Mouse (Mus musculus) telencephalon, adult 2 months (tissue): Measurements from ENCODE around the gene Atp1a1.

Experiments used
- DNase-seq: peaks from one replicate; pipeline ENCODE4 v3.0.0-alpha.2; 2011; ENCODE audit warnings: low read depth, low spot score

The Atp1a1 gene

DNA sequence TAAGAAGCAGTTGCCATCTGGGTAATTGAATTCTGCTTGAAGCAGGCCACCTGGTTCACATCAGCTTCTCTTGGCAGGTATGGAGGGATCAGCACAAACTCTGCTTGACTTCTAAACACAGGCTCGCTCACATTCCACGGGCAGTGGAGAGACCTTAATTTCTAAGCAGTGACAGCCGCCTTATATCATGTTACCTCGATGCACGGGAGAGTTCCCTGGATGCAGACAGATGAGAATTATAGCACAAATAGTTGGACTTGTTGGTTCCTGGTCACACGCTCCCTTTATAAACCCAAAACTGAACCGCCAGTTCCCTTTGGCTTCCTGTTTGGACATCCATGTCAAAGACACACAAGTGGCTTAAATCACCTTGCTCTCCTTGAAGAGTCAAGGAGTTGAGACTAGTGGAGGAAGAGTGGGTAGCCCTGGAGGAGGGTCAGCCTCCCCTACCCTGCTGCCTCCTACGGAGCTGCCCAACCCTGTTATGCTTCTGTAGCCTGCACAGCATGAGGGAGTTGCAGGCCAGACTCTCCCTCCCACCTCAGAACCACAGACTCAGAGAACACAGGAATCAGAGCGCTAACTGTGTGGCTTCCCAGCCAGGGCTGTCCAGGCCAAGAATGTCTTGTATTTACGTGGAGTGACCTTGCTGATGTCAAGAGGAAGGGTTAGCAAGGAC is 7.5 kb upstream of the Atp1a1 start:
- no peak for DNase-seq

DNA sequence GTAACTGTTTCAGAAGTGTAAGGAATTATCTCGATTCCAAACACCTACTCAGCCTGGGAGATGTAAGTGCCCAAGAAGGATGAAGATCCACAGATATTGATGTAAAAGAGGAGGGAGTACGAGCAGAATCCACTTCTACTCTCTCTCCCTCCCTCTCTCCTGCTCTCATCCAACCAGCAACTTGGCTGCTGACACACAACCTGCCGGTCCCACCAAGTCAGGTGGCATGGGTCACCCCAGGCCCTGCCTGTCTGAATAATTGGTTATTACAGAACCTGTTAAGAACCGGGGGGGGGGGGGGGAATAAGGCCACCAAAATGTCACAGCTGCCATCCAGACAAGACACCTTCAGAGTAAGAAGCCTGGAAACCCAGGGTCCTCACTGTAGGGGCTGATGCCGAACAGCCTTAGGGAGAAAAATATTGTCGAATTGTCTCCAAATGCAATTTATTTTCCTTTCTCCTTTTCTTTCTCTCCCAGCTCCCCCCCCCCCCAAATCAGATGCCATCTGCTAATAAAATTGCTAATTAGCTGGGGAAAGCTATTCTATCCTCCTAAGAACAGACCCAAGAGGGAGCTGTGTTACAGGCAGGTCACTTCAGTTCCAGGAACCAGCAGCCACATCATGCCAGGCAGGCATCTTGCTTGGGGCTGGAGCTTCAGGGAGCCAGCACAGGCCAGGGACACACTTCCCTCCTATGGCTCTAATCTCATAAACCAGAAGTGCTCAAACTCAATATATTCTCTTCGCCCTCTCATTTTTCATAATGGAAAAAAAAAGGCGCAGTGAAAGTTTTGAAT is 6.7 kb upstream of the Atp1a1 start:
- no peak for DNase-seq

DNA sequence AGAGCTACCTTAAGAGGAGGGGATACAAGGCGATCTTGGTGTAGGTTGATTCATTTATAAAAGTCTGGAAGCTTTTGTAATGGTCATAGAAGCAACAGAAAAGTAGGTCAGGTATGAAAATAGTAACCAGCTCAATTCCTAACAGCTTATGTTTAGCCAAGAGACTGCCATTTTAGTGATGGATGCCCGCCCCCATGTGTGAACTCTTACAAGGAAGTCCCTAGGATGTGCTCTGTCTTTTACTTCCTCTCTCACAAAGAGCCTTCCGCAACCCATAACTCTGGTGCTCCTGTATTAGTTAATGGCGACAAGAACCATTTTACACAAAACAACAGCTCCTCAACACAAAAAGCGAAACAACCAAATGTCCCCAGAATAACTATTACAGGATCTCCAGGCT is 4.8 kb upstream of the Atp1a1 start:
- DNase-seq: no peak

DNA sequence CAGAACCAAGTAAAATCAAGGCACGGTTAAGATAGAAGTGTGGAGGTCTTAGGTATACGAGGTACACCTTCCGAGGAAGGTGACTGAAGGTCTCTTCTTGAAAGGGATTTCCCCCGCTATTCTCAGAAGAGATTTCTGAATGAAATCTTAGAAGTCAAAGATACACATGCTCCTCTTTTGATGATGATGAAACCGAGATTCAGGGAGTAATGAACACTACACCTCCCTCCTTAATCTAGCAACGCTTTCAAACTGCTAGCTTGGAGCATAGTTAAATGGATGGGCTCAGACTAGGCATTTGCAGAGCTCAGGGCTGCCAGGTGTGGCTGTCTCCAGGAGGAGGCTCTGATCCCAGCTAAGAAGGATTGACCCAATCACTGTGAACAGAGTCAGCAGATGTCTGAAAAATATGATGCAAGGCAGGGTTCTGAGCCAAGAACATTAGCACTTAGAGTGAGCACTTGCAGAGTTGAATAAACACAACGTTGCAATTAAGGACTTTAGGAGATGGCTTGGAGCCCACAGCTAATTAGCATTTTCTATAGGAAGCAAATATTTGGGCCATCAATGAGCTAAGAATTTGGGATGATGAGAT is 2.5 kb upstream of the Atp1a1 start:
- DNase-seq: no peak

DNA sequence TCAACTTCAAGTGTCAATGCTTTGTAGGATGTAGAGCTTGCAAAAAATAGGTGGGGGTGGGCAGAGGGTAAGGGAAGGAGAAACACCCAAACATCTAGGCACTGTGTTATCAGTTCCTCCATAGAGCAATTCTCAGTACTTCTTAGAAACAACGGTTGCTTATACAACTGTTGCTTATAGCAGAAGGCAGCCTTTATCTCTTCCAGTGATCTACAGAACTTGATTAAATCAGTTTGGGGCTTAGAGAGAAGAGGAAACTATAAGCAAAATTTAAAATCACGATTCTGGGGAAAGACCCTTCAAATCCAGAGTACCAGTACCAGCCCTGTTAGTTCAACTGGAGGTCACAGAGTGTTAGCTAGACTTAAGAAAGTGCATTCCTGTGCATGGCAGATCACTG is 1.2 kb upstream of the Atp1a1 start:
- no peak for DNase-seq

DNA sequence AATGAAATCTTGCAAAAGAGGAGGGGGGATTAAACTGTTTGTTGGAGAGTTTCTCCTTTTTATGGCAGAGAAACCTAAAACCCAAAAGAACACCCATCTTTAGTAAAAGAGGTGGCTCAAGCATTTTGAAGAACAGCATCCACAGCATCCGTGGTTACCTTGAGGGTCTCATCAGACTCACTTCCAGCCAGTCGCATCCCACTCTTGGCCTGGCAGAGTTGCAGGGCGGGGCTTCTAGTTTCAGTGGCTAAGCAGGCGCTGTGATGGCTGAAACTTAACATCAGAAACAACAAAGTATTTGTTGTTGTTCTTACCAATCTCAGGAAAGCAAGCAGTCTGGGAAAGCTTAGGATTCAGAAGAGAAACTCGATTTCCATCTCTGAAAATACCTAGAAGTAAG is 807 bp upstream of the Atp1a1 start:
- DNase-seq: no peak

DNA sequence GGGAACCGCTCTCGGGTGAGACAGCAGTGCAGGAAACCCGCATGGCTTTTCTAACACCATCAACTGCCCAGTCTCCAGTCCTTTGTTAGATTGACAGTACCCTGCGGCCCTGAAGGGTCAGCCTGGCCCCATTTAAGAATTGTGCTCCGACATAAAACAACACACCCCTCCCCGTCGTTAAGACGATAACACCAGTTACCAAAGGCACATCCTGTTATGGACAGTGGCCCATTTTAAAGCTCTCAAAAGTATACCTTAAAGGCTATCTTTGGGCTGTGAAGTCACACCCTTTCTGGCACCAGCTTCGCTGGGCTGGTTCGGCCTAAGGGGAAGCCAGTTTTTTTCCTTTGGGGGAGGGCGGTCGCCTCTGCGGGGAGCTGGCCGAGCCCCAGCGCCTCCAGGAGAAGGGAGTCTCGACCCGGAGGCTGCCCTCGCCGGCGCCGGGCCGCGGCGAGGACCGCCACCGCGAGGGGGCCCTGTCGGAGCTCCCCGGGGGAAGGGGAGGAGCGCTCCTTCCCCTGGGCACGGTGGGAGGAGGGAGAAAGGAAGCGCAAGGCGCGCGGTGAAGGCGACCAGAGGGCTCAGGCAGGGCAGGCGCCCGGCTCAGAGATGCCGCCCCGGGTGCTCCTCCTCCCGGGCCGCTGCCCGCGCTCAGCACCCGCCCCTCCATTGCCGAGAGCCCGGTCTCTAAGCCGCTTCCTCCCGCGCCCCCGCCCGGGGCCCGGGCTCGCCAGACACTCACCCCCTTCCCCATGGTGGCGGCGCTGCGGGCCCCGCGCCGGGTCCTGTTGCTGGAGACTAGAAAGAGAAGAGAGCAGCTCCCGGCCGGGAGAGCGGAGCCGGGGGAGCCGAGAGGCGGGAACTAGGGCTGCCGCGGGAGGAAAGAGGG is 579 bp downstream of the Atp1a1 start:
- no peak for DNase-seq

DNA sequence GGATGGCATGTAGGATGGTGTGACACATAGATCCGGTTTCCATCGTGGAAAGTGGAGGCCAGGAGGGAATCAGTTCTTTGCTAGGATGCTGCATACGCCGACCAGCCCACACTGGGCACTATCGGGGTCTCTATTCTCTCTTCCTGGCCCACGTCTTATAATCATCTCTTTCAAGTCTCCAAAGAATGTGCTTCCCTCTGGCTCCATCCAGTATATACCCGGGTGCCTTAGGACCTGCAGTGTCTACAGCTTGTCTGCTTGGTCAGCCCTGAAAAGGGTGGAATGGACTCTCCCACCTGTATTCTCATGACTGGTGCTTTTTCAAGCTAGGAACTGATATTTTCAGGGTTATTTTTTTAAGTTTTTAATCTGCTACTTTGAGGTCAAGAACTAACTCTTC is 1.3 kb downstream of the Atp1a1 start:
- no peak for DNase-seq

DNA sequence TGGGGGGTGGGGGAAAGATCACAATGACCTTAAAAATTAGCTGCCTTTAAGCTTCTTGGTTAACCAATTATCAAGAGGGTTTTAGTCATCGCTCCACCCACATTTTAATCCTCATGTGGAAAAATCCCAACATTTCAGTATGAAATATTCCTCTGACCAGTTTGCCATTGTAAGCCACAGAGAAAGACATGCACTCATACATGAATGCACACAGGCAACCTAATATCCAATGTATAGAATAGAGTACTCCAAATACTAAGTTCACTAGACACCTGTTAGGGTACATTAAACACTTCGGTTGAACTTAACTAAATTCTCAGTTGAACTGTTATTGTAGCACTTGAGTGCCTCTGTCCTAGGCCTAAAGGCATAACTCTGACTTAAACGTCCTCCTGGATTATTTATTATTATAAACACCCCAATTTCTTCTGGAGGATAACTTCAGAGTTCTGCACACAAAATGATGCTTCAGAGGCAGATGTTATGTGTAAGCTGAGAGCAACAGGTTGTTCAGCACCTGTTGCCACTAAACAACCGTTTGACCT is 1.9 kb downstream of the Atp1a1 start:
- DNase-seq: no peak

DNA sequence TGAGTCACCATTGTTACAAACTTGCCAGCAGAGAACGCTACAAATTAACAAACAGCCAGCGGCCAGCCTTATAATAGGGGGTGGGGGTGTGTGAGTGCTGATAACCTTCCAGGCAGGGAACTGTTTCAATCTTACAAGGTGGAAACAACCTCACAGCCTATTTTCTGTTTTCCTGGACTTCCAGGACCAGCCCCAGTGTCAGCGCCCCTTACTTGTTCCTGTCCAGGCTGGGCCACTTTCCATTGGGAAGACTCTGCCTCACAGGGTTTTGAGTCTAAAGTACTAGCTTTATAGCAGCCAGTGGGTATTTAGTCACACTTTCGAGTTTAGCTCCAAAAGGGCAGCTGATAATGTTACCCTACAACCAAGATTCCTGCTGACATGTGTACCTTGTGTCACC is 2.8 kb downstream of the Atp1a1 start:
- DNase-seq: no peak

DNA sequence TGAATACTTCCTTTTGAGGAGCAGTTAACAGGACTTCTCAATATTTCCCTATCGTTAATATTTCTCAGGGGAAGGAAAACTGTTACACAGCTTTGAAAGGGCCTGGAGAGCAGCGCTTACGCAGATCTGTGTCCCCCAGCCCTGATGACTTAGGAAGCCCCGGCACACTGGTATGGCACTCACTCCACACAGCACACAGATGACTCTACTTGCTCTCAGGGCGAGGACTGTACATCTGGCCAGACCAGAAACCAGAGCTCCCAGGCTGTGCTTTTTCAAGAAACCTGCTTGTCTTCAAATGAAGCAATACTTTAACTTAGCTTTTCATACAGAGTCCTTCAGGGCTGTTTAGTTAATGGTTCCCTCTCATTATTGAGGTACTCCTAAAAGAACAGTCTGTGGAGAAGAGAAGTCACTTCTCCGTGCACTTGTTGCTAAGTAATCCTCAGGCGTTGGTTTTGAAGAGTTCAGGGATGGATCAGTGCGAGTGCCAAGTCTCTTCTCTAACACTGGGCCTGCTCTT is 3.4 kb downstream of the Atp1a1 start:
- DNase-seq: no peak

DNA sequence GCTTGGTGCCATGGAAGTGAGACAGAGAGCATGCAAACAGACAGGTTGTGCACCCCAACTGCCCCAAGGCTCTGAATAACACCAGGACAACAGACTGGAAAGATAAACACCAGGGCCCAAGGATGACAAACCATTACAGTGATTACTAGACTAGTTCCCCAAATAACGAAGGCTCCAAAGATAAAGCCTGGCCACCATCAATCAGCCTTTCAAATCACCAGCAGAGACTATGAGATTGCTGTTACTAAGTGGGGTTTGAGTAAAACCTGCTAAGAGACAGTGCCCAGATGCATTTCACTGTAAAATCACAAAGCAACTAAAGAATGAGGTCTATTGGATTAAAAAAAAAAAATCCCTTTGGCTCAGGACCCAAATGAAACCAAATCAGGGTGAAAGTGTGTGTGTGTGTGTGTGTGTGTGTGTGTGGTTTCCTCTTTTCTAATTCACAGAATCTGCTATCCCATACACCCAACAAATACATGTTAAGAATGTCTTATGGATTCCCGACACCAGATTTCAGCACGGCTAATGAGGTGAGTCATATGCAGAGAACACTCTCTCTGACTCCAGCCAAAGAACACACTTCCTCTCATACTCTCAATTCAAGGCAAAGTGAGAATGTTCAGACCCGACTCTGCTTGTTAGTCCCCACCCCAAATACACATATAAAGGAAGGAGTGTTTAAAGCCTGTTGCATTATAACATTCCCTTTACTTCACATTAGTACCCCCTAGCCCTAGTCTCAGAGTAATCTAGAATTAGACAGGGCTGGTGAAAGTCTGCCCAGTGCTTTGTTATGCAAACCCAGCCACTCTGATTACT is 4.4 kb downstream of the Atp1a1 start:
- no peak for DNase-seq

DNA sequence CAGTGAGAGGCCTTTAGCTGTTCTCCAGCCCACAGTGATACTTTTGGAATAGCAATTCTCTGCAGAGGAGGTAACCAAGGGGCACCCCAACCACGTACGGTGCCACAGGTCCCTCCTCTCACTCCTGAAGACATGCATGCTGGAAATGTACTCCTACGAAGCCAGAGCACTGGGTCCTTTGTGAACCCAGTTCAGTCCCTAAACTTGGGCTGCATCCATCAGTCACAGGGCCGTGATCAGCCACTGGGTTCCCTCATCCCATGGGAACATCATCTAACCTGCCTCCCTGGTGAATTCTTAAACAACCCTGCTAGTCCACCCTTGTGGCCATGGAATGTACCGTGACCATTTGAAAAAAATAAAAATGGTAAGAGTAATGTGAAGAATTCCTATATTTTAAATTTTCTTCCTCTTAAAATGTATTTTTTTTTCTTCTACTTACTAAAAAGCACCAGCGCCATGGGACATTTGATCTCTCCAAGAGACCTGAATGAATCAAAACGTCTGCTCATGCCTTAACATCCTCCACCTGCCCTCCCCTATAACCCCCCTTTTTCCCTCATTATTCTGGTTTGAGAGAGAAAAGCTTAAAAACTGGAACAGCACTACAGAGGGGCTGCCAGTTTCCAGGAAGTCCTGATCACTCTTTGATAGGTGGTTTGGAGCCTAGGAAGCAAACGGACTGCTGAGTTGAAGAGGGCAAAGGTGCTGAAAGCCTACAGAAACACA is 5.1 kb downstream of the Atp1a1 start:
- DNase-seq: no peak

DNA sequence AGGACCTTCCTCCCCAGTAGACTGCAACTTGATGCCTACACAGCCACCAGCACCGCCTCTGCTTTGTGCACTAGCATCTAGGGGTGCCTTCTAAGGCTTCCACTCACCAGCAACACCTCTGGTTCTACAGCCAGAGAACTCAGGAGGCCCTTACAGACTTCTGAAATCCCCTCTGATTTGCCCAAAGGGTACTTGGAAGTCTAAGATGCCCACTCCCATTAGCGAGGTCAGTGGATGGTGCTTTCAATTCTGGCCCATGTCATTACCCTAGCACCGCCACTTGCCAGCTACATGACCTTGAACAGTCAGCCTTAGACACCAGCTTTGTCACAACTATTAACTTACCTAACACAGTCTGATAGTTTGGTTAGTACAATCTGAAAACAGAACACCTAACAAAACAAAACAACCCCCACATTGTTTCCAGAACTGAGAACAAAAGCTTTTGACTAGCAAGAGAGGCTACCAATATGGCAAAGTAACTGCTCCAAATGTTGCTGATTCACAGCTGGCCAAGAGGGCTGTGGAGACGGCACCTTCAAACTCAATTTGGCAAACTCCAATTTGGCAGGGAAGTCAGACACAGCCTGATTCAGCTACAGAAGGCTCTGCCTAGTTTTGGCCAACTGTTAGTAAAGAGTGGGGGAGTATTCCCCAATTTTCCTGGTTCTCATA is 6.1 kb downstream of the Atp1a1 start:
- no peak for DNase-seq

DNA sequence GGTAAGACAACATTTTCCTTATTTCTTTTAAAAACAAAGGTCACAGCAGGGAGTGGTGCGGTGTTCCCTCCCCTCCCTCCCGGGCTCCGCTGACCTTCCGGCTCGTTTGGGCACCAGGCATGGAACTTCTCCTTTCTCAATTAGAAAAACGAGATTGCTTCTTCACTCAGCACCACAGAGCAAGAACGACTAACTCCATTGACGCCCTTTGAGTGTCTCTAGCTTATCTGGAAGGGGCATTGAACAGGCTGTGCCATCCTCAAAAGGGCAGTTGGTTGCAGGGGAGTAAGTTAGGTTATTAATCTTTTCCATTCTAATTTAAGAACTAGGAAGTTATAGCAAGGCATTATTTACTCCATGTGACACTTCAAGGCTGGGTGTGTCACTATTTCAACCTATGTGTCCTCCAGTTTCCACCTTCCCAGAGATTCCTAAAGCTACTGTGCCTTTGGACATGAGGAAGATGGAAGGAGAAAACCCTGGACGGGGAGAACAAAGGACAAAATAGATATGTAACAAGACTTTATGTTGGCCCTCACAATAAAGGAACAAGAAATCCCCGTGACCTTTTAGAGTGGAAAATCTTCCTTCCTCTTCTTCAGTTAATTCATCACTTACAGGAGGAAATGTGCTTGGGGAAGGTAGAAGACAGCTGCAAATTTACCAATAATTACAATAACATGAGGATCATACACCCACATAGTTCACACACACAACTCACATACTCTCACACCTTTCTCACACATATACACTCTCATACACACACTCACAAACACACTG is 7.0 kb downstream of the Atp1a1 start:
- DNase-seq: no peak

DNA sequence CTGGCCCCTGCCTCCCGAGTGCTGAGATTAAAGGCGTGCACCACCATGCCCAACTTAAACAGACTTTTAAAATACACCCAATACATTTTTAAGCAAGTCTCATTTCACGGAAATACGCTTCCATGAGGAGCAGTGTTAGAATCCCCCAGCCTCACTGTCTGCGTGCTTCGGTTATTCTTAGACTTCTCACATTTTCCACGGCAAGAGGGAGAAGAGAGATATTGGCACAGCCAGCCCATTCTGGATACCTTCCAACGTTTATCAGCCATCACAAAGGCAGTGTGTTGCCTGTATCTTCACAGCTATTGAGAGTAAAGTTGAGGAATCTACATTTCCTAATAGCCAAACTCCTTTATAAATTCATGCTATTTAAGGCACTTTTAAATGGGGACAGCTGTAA is 7.8 kb downstream of the Atp1a1 start:
- DNase-seq: no peak

DNA sequence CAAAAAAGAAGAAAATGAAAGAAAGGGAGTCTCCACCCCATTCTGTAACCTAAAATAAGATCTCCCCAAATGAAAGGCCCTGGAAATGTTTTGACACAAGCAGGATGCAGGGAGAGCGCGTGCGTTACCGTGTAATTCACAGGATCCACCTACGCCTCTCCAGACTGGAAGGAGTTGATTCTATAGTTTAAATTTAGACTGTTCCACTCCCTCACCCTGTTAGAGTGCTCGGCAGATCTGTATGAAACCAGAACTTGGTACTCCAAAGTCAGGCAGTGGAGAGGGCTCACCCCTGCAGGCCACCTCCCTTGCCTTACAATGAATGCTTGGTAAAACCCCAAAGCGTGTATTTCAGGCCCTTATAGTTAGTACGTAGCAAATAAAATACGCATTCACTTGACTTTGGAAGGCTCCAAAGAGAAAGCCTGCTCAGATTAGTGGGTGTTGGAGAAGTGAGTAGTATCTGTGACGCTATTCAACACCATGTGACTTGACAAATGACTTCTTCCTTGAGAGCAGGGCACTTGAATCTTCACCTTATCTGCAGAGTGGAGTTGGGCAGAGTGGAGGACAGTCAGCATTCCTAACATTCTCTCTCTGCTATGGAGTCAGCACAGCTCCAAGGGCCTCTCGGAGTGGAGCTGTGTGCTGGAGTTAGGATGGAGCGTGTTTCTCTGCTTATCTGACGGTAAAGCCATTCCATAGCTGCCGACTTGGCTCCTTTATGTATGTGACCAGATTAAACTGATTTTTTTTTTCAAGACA is 8.4 kb downstream of the Atp1a1 start:
- DNase-seq: peak; percentile 89

DNA sequence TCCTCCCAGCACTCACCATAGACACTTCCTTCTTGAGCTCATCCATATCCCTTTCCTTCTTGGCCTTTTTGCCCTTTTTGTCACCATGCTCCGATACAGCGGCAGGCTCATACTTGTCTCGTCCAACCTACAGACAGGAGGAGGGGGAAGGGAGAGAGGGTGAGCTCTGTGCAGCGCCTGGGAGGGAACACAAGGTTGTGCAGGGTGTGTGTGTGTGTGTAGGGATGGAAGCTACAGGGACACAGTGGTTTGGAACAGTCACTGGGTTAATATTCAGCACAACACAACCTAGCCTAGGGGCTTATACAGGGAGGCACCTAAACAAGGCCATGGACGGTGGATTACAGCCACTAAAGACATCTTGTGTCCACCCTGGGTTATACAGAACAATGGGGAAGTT is 9.5 kb downstream of the Atp1a1 start:
- DNase-seq: no peak
